Comparison of ENCODE assay signal across 9 mouse cellular contexts in genomic region chr2:167136909-167137308, GRCm38 (mm10). TPM values are rescaled to one million over a fixed set of nuclear protein-coding genes. Genes with fewer than 3 reads are reported as not detected.
DNase-seq lines count a peak whose midpoint lies in the region; ATAC-seq lines count a peak whose summit lies in the region.
"Had no signal": no experiment of that assay in that cellular context is flagged by ENCODE, and none has a peak within 500 bp of the region (broad histone marks: within the 10 kb centered on the region; RNA-seq: fewer than 3 reads in every experiment).

No protein-coding gene starts in this region.

- H3K36me3 ChIP-seq in neural tube, embryonic 13.5 days, result no peaks in the 10 kb centered on the region
- H3K36me3 ChIP-seq in heart, embryonic 12.5 days, result no peaks in the 10 kb centered on the region
- H3K36me3 ChIP-seq: G1E had no signal

- peak overlapping the region; percentile 21; the same call in 1 of the 2 replicates for H3K4me2 ChIP-seq in neural tube, embryonic 13.5 days
- H3K4me2 ChIP-seq in heart, embryonic 12.5 days, result no peak overlapping the region

- H3K9me3 ChIP-seq in neural tube, embryonic 13.5 days, result no peaks in the 10 kb centered on the region
- no peaks in the 10 kb centered on the region for H3K9me3 ChIP-seq in heart, embryonic 12.5 days (replicated peaks)
- H3K9me3 ChIP-seq: G1E had no signal

- peaks cover 24% of the 10 kb centered on the region for H3K4me1 ChIP-seq in neural tube, embryonic 13.5 days (replicated peaks)
- H3K4me1 ChIP-seq in heart, embryonic 12.5 days (replicated peaks), result peaks cover 18% of the 10 kb centered on the region

- H3K4me3 ChIP-seq in neural tube, embryonic 13.5 days, result no peak overlapping the region
- H3K4me3 ChIP-seq in heart, embryonic 12.5 days, result no peak overlapping the region

- WGBS in neural tube, embryonic 13.5 days, result 26% methylated on average over 14 of the region's 14 CpGs
- WGBS in heart, embryonic 12.5 days, result 72% methylated on average over 14 of the region's 14 CpGs

- no peaks in the 10 kb centered on the region for H3K27me3 ChIP-seq in neural tube, embryonic 13.5 days
- peaks cover 9% of the 10 kb centered on the region for H3K27me3 ChIP-seq in heart, embryonic 12.5 days (replicated peaks)

- peak overlapping the region; percentile 70 for H3K27ac ChIP-seq in neural tube, embryonic 13.5 days (replicated peaks)
- no peak overlapping the region for H3K27ac ChIP-seq in heart, embryonic 12.5 days (ENCODE audit: poor library complexity, severe bottlenecking)

- peak; percentile 64 for ATAC-seq in neural tube, embryonic 13.5 days (ENCODE audit: low read depth)
- ATAC-seq in heart, embryonic 12.5 days (ENCODE audit: insufficient number of reproducible peaks, low FRiP score), result no peak

- DNase-seq in brain, embryonic 18.5 days (ENCODE audit: low read depth, low spot score), result peak; percentile 62
- DNase-seq in frontal cortex, adult 2 months (ENCODE audit: extremely low spot score in 1 of 2, low spot score in 1 of 2), result peak; percentile 94 to 95
- peak; percentile 88 to 94 for DNase-seq in layer of hippocampus, postnatal 14 days (ENCODE audit: low spot score in 2 of 2)
- DNase-seq in ovary, postnatal 36 days (ENCODE audit: low spot score), result no peak
- DNase-seq in lung, adult 18-20 months, result no peak
- DNase-seq in spleen, postnatal 10 days (ENCODE audit: low spot score in 2 of 2), result no peak

- peak overlapping the region; percentile 22; the same call in 1 of the 2 replicates for H3K9ac ChIP-seq in neural tube, embryonic 13.5 days
- no peak overlapping the region for H3K9ac ChIP-seq in heart, embryonic 12.5 days

RNA-seq across cellular contexts. Expression of gene Kcnb1, which starts 53.0 kb away (rescaled TPM):
- polyA plus RNA-seq in frontal cortex, adult 2 months (2012; rRNA removed), result 58.2 and 58.9 TPM in 2 replicates
- total RNA-seq in layer of hippocampus, postnatal 14 days (2021), result 10 to 100 TPM; 62.0 to 69.6 TPM
- polyA plus RNA-seq in neural tube, embryonic 13.5 days (2015; fragmentation: Nextera tagmentation; extraction: Ambion mirVana), result 2.2 and 3.1 TPM in 2 replicates
- polyA plus RNA-seq in heart, embryonic 12.5 days (2016; fragmentation: Nextera tagmentation; extraction: Ambion mirVana), result 0.24 and 0.30 TPM in 2 replicates
- polyA plus RNA-seq: G1E had no signal

Comparison
In these comparisons a context has a peak if more than half of its experiments do, and no peak if none do; other contexts are left out.
1. DNase-seq: peak in brain, embryonic 18.5 days (single experiment), frontal cortex, adult 2 months (2 of 2) and layer of hippocampus, postnatal 14 days (2 of 2); none in ovary, postnatal 36 days (single experiment), lung, adult 18-20 months (0 of 2) and spleen, postnatal 10 days (0 of 2).
2. RNA of gene Kcnb1, which starts 53.0 kb away (polyA plus RNA-seq): 58.2 to 58.9 TPM in frontal cortex, adult 2 months; 2.2 to 3.1 TPM in neural tube, embryonic 13.5 days and 0.24 to 0.30 TPM in heart, embryonic 12.5 days; every median in the first group is over 10 times any median in the second.